ENCODE assay signal across 8 mouse cellular contexts in the genomic region with DNA sequence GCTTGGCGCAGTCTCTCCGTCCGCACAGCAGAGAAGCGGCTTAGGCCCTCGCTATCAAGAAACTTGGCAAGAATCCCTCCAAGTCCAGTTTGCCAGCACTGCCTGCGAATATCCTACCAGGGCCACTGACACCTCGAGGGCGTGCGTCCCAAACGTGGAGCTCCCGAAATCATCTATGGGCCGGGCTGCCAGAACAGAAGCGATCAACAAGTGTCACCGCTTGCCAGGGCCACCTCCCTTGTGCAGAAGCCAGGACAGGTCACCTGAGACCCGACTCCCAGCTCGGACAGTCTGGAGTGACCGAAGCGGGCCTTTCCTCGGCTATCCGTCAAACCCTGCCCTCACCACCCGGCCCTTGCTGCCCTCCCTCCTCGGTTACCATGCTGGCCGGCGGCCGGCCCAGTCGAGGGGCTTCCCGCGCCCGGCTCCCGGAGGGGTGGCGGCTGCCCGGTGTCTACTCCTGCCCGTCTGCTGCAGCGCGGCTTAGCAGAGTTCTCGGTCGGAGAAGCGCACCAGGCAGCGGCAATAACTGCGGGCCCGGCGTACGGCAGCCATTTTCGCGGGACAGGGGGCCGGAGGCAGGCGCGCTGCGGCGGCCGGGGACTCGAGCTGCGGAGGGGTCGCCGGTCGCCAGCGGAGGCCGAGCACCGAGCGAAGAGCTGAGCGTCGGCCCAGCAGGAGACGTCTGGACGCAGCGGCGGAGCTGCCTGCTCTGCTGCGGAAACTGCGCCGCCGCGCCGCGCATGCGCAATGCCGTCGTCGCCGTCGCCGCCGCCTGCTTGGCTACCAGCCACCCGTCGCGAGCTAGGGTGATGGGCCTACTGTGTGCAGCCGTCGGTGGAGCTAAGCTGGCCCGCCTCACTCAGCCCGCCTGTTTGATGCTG. TPM values are rescaled to one million over a fixed set of nuclear protein-coding genes. Genes with fewer than 3 reads are reported as not detected.
DNase-seq lines count a peak whose midpoint lies in the region; ATAC-seq and TF ChIP-seq lines count a peak whose summit lies in the region.

No protein-coding gene starts in this region.

- peak overlapping the region; percentile 40 for H3K27ac ChIP-seq in ES-Bruce4 (ENCODE audit: insufficient read depth, low read length)
- peak overlapping the region; percentile 89 for H3K27ac ChIP-seq in forebrain, embryonic 12.5 days
- H3K27ac ChIP-seq in heart, postnatal 0 days (ENCODE audit: low read depth), result peak overlapping the region; percentile 99
- peak overlapping the region; percentile 94 for H3K27ac ChIP-seq in neural tube, embryonic 15.5 days (replicated peaks)

- no peaks in the 10 kb centered on the region for H3K36me3 ChIP-seq in ES-Bruce4 (ENCODE audit: control insufficient read depth, insufficient read depth, low read length, poor library complexity, severe bottlenecking)
- H3K36me3 ChIP-seq in forebrain, embryonic 12.5 days (replicated peaks), result no peaks in the 10 kb centered on the region
- peaks cover 25% of the 10 kb centered on the region for H3K36me3 ChIP-seq in heart, postnatal 0 days (replicated peaks; ENCODE audit: control insufficient read depth, insufficient read depth, low read length)
- H3K36me3 ChIP-seq in neural tube, embryonic 15.5 days, result no peaks in the 10 kb centered on the region

- H3K4me1 ChIP-seq in ES-Bruce4 (ENCODE audit: control insufficient read depth, insufficient read depth, low read length), result peaks cover 1% of the 10 kb centered on the region
- peaks cover 10% of the 10 kb centered on the region; the same call in 1 of the 2 replicates for H3K4me1 ChIP-seq in forebrain, embryonic 12.5 days
- peaks cover 11% of the 10 kb centered on the region; the same call in 1 of the 2 replicates for H3K4me1 ChIP-seq in heart, postnatal 0 days (ENCODE audit: control insufficient read depth, insufficient read depth)
- H3K4me1 ChIP-seq in lung, adult 2 months (ENCODE audit: control insufficient read depth, insufficient read depth, low read length), result peaks cover 5% of the 10 kb centered on the region; the same call in 1 of the 2 replicates
- peaks cover 30% of the 10 kb centered on the region for H3K4me1 ChIP-seq in neural tube, embryonic 15.5 days

- TF ChIP-seq EP300 in ES-Bruce4 (IDR thresholded peaks at IDR 0.05; ENCODE audit: insufficient read depth, low read depth, low read length), result no peak
- TF ChIP-seq EP300 in heart, postnatal 0 days (IDR thresholded peaks at IDR 0.05; ENCODE audit: low read depth), result no peak

- no peaks in the 10 kb centered on the region for H3K27me3 ChIP-seq in ES-Bruce4 (ENCODE audit: control insufficient read depth, insufficient read depth, low read length, poor library complexity, severe bottlenecking)
- H3K27me3 ChIP-seq in forebrain, embryonic 12.5 days, result no peaks in the 10 kb centered on the region
- H3K27me3 ChIP-seq in heart, postnatal 0 days (ENCODE audit: control insufficient read depth, insufficient read depth, low read length), result no peaks in the 10 kb centered on the region
- H3K27me3 ChIP-seq in neural tube, embryonic 15.5 days (replicated peaks), result no peaks in the 10 kb centered on the region

- peak overlapping the region; percentile 78 for H3K4me2 ChIP-seq in forebrain, embryonic 12.5 days
- peak overlapping the region; percentile 84 for H3K4me2 ChIP-seq in heart, postnatal 0 days (ENCODE audit: low read depth, low read length)
- peak overlapping the region; percentile 86 for H3K4me2 ChIP-seq in neural tube, embryonic 15.5 days

- peak; percentile 83 for TF ChIP-seq POLR2A in ES-Bruce4 (IDR thresholded peaks at IDR 0.05; ENCODE audit: insufficient read depth, low read length)
- peak; percentile 92 for TF ChIP-seq POLR2A in lung, adult 2 months (IDR thresholded peaks at IDR 0.05; ENCODE audit: borderline replicate concordance, extremely low read depth, low read depth, low read length)

- no peak for TF ChIP-seq CTCF in ES-Bruce4 (IDR thresholded peaks at IDR 0.05; ENCODE audit: low read depth, low read length)
- no peak for TF ChIP-seq CTCF in heart, postnatal 0 days (IDR thresholded peaks at IDR 0.05; ENCODE audit: low read depth)
- no peak for TF ChIP-seq CTCF in lung, adult 2 months (IDR thresholded peaks at IDR 0.05; ENCODE audit: insufficient read depth, low read length)

- ATAC-seq in forebrain, embryonic 12.5 days (ENCODE audit: low FRiP score), result peak; percentile 81
- ATAC-seq in heart, postnatal 0 days (ENCODE audit: insufficient read depth, low read depth), result peak; percentile 66
- ATAC-seq in neural tube, embryonic 15.5 days (ENCODE audit: low FRiP score), result peak; percentile 84

- peak overlapping the region; percentile 64 for H3K4me3 ChIP-seq in ES-Bruce4 (ENCODE audit: low read depth, low read length)
- H3K4me3 ChIP-seq in forebrain, embryonic 12.5 days (replicated peaks), result peak overlapping the region; percentile 66
- peak overlapping the region; percentile 96 for H3K4me3 ChIP-seq in heart, postnatal 0 days (ENCODE audit: low read depth, low read length)
- peak overlapping the region; percentile 94 for H3K4me3 ChIP-seq in lung, adult 2 months (replicated peaks; ENCODE audit: extremely low read depth, low read depth, low read length)
- H3K4me3 ChIP-seq in neural tube, embryonic 15.5 days (replicated peaks), result peak overlapping the region; percentile 92

- under 1% methylated on average over 88 of the region's 88 CpGs for whole genome bisulfite sequencing in forebrain, embryonic 12.5 days
- WGBS in heart, postnatal 0 days, result under 1% methylated on average over 85 of the region's 88 CpGs
- WGBS in lung, adult 2 months, result under 1% methylated on average over 88 of the region's 88 CpGs
- under 1% methylated on average over 87 of the region's 88 CpGs for WGBS in neural tube, embryonic 15.5 days

- peak; percentile 76 for DNase-seq in c-Kit-positive CD71-positive TER-119-positive erythroid progenitor cells, embryonic 14.5 days (ENCODE audit: low spot score)
- DNase-seq in heart, postnatal 0 days (ENCODE audit: low spot score), result peak; percentile 92
- DNase-seq in layer of hippocampus, adult 18-20 months (ENCODE audit: low spot score in 2 of 2), result peak; percentile 72 to 84
- DNase-seq in lung, adult 2 months, result peak; percentile 79
- peak; percentile 85 for DNase-seq in testis, postnatal 10 days (ENCODE audit: low spot score)

- H3K9me3 ChIP-seq in ES-Bruce4 (replicated peaks; ENCODE audit: control insufficient read depth, insufficient read depth, low read length, poor library complexity, severe bottlenecking), result no peaks in the 10 kb centered on the region
- no peaks in the 10 kb centered on the region for H3K9me3 ChIP-seq in forebrain, embryonic 12.5 days
- H3K9me3 ChIP-seq in heart, postnatal 0 days (replicated peaks; ENCODE audit: control insufficient read depth, low read length), result no peaks in the 10 kb centered on the region
- no peaks in the 10 kb centered on the region for H3K9me3 ChIP-seq in neural tube, embryonic 15.5 days (replicated peaks)

- H3K9ac ChIP-seq in ES-Bruce4 (ENCODE audit: low read depth, poor library complexity, severe bottlenecking), result peak overlapping the region; percentile 75
- peak overlapping the region; percentile 84 for H3K9ac ChIP-seq in forebrain, embryonic 12.5 days
- H3K9ac ChIP-seq in heart, postnatal 0 days (replicated peaks; ENCODE audit: low read depth, low read length), result peak overlapping the region; percentile 97
- H3K9ac ChIP-seq in neural tube, embryonic 15.5 days (replicated peaks), result peak overlapping the region; percentile 93

RNA-seq across cellular contexts. Expression of a gene that starts 0.7 kb away (rescaled TPM):
- 16.4 and 19.1 TPM in 2 replicates for polyA plus RNA-seq in ES-Bruce4 (2011; ENCODE audit: insufficient read depth, insufficient read length, low read depth, missing spikeins)
- 32.7 and 35.9 TPM in 2 replicates for polyA plus RNA-seq in forebrain, embryonic 12.5 days (2016; fragmentation: Nextera tagmentation; extraction: Ambion mirVana)
- 67.5 and 102 TPM in 2 replicates for total RNA-seq in heart, postnatal 0 days (2014; rRNA removed; ENCODE audit: low replicate concordance)
- 57.2 and 60.4 TPM in 2 replicates for polyA plus RNA-seq in heart, postnatal 0 days (2015; fragmentation: Nextera tagmentation; extraction: Ambion mirVana)
- total RNA-seq in layer of hippocampus, adult 18-20 months (2021), result 10 to 100 TPM; 90.3 to 92.2 TPM
- polyA plus RNA-seq in lung, adult 2 months (2012; rRNA removed), result 67.7 and 79.3 TPM in 2 replicates
- polyA plus RNA-seq in neural tube, embryonic 15.5 days (2015; fragmentation: Nextera tagmentation; extraction: Ambion mirVana), result 84.7 and 90.9 TPM in 2 replicates

RNA-seq across cellular contexts. Expression of a gene that starts 0.8 kb away (rescaled TPM):
- polyA plus RNA-seq in ES-Bruce4 (2011; ENCODE audit: insufficient read depth, insufficient read length, low read depth, missing spikeins), result 17.1 and 17.5 TPM in 2 replicates
- polyA plus RNA-seq in forebrain, embryonic 12.5 days (2016; fragmentation: Nextera tagmentation; extraction: Ambion mirVana), result 35.5 and 38.4 TPM in 2 replicates
- total RNA-seq in heart, postnatal 0 days (2014; rRNA removed; ENCODE audit: low replicate concordance), result 10.4 and 11.4 TPM in 2 replicates
- polyA plus RNA-seq in heart, postnatal 0 days (2015; fragmentation: Nextera tagmentation; extraction: Ambion mirVana), result 13.5 and 13.8 TPM in 2 replicates
- total RNA-seq in layer of hippocampus, adult 18-20 months (2021), result 10 to 100 TPM; 18.0 to 18.3 TPM
- 21.1 and 23.7 TPM in 2 replicates for polyA plus RNA-seq in lung, adult 2 months (2012; rRNA removed)
- 30.2 and 30.6 TPM in 2 replicates for polyA plus RNA-seq in neural tube, embryonic 15.5 days (2015; fragmentation: Nextera tagmentation; extraction: Ambion mirVana)

RNA-seq across cellular contexts. Expression of a gene that starts 56.4 kb away (rescaled TPM):
- 1.3 and 1.7 TPM in 2 replicates for polyA plus RNA-seq in ES-Bruce4 (2011; ENCODE audit: insufficient read depth, insufficient read length, low read depth, missing spikeins)
- polyA plus RNA-seq in forebrain, embryonic 12.5 days (2016; fragmentation: Nextera tagmentation; extraction: Ambion mirVana), result not detected in 2 replicates
- not detected in 2 replicates for total RNA-seq in heart, postnatal 0 days (2014; rRNA removed; ENCODE audit: low replicate concordance)
- not detected in 2 replicates for polyA plus RNA-seq in heart, postnatal 0 days (2015; fragmentation: Nextera tagmentation; extraction: Ambion mirVana)
- total RNA-seq in layer of hippocampus, adult 18-20 months (2021), result not detected
- polyA plus RNA-seq in lung, adult 2 months (2012; rRNA removed), result not detected in 2 replicates
- not detected in 2 replicates for polyA plus RNA-seq in neural tube, embryonic 15.5 days (2015; fragmentation: Nextera tagmentation; extraction: Ambion mirVana)

Comparison
In these comparisons a context has a peak if more than half of its experiments do, and no peak if none do; other contexts are left out.
1. Peak in every context shown above with its lines: DNase-seq, ATAC-seq, H3K4me3 ChIP-seq and H3K27ac ChIP-seq.
2. H3K27ac ChIP-seq: peak in every context shown above with its lines; median percentile 99 in heart, postnatal 0 days; 94 in neural tube, embryonic 15.5 days; 89 in forebrain, embryonic 12.5 days; 40 in ES-Bruce4.